Mouse (Mus musculus) left cerebral cortex, postnatal 10 days (tissue): ENCODE measurements around the gene Gm21985. TPM values are rescaled to one million over a fixed set of nuclear protein-coding genes. Genes with fewer than 3 reads are reported as not detected.
A peak's percentile ranks its signal among the peaks of the same experiment; 100 is the strongest.
"Not testable (repeated sequence)": the region's sequence is repeated elsewhere in the genome, so short reads cannot be mapped to it uniquely, and the experiment has no call there.

Source experiments
- DNase-seq, 2 experiments: peaks; one replicate each; pipeline ENCODE4 v3.0.0; 2021 to 2022; ENCODE audit warnings: low spot score in 2 of 2, mixed read lengths in 1 of 2; ENCODE audit errors: extremely low spot score in 1 of 2
- intact Hi-C: fragments of 180-260 bp; cut with DNase I; formaldehyde crosslinking; loops from one replicate; pipeline ENCODE4 v1.15.1; 2025
- total RNA-seq, 2 experiments: library from RNA; stranded (reverse); gene quantifications; 2 replicates each; pipeline ENCODE4 v1.2.3; 2021

Gene Gm21985
- total RNA-seq, 2 experiments from 2014 or later, result 1.2 to 3.6 TPM

DNA sequence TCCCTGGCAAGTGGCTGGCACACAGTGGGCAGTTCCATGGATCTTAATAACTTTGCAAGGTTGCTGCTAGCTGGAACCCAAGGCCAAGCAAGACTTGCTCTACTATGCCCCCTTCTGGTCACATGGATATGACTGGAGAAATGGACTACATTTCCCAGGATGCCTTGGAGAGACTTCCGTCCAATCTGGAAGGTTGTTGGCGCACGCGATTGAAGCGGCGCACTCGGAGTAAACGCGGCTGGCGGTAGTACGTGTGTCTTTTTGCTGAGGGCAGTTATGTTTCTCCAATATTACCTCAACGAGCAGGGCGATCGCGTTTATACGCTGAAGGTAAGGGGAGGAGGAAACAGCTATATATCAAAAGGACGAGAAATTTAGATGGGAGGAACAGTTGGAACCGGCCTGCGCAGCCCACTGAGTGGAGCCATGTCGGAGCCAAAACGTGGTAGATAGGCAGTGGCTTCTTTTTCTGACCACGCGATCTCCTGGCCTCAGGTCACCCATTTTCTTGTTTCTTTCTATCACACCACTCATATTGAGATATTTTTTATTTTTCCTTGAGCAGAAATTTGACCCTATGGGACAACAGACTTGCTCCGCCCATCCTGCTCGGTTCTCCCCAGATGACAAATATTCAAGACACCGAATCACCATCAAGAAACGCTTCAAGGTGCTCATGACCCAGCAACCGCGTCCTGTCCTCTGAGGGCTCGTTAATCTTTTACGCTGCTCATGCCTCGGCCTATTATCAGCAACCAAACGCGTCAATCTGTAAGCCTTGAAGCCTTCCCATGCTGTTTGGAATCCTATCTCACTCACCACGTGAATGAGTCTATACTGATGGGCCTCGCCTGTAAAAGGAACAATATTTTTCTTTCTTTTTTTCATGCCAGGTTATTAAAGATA lies 4.1 kb upstream of the Gm21985 start, which contains the start of gene Nop10:
Nop10 (plus strand) TSS at position 179 of the 906 bp plus-strand sequence.
- DNase-seq, result peak; percentile 86 to 88
- intact Hi-C loops, result loop anchor here (2.0 to 10.0 kb wide), 2 partner anchors 77 to 223 kb away; partner anchors contain the start of gene Chrm5

DNA sequence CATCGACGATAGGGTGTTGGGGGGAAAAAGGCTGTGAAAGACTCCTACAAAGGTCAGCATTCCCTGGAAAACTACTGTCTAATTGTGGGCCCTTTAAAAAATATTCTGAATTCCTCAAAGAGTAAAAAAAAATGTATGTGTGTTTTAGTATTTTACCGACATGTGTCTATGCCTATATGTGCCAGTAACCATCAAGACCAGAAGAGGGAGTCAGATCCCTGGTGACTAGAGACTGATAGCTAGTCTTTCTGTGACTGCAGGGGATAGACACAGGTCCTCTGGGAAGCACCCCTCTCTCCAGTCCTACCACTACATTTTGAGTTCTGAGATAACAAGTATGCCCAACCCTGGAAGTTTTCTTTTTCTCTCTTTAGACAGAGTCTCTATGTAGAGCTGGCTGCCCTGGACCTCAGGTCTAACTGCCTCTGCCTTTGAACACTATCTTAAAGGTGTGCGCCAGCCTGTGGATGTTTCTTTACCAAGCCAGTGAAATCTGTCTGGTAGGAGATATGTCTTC lies 3.3 kb upstream of the Gm21985 start:
- intact Hi-C loops, result loop anchor here (2.0 to 10.0 kb wide), 2 partner anchors 76 to 222 kb away; partner anchors contain the start of gene Chrm5
- no peak for DNase-seq

DNA sequence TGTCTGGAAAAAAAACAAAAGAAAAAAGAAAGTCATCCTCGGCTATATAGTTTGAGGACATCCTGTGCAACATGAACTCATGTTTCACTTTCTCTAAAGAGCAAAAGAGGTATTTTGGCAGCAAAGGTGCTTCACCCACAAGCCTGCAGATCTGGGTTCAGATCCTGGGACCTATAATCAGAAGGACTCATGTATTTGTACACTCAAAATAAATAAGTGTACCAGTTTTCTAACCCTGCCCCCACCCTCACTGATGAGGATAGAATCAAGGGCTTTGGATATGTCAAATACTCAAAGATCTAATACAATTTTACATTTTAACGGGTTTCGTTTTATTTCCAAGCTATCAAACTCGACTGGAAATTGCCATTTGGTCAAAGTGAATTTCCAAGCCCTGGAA lies 1.8 kb upstream of the Gm21985 start:
- intact Hi-C loops, result loop anchor here (10.0 kb wide), 1 partner anchor 220 kb away; the partner anchor contains the start of gene Chrm5
- no peak for DNase-seq

DNA sequence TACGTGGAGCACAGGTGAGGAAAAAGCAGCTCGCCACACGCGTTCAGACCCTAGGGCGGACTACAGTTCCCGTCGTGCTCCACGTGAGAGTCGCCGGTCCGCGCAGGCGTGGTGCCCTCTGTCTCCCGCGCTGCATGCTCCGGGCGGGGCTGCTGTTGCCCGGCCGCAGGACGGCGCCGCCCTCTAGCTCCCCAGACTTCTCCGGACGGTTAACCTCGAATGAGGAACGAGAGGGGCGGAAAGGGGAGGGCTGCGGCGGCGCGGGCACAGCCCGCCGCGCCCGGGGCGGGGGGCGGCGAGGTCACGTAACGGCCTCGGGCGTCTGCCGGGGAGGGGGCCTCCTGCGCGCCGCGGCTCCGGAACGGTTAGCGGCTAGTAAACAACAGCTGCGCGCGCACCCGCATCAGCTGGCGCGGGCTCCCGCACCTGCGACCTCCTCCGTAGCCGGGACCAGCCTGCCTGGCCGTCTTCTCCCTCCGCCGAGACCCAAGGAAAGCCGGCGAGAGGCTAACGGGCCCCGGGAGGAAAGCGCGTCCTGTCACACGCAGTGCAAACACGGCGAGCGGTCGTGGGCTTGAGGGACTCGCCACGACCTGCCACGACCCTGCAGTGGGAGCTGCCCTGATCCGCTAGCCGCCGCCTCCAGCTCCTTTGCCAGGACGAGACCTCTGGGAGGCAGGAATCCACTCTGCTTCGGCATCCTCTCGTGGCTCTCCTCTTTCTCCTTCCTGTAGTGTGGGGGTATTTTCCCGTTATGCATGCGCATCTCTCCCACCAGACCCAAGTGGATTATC lies 469 bp upstream of the Gm21985 start, which contains the start of gene Slc12a6:
Slc12a6 (plus strand) TSS at position 378 of the 794 bp plus-strand sequence.
- peak; percentile 87 to 96 for DNase-seq
- intact Hi-C loops, result loop anchor here (5.0 to 10.0 kb wide), 2 partner anchors 102 to 219 kb away; partner anchors contain the start of genes Chrm5 and Emc4

DNA sequence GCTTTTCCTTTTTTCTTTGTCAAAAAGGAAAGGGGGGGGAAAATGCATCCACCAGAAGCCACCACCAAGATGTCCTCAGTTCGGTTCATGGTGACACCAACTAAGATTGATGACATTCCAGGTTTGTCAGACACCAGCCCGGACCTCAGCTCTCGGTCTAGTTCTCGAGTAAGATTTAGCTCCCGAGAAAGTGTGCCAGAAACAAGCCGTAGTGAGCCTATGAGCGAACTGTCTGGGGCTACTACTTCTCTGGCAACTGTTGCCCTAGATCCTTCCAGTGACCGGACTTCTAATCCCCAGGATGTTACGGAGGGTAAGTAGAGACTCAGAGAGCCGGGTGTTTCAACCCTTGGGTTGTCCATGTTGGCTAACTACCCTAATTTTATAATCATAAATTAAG lies 666 bp downstream of the Gm21985 start:
- DNase-seq, result no peak
- intact Hi-C loops, result loop anchor here (5.0 to 10.0 kb wide), 2 partner anchors 101 to 218 kb away; partner anchors contain the start of genes Chrm5 and Emc4

DNA sequence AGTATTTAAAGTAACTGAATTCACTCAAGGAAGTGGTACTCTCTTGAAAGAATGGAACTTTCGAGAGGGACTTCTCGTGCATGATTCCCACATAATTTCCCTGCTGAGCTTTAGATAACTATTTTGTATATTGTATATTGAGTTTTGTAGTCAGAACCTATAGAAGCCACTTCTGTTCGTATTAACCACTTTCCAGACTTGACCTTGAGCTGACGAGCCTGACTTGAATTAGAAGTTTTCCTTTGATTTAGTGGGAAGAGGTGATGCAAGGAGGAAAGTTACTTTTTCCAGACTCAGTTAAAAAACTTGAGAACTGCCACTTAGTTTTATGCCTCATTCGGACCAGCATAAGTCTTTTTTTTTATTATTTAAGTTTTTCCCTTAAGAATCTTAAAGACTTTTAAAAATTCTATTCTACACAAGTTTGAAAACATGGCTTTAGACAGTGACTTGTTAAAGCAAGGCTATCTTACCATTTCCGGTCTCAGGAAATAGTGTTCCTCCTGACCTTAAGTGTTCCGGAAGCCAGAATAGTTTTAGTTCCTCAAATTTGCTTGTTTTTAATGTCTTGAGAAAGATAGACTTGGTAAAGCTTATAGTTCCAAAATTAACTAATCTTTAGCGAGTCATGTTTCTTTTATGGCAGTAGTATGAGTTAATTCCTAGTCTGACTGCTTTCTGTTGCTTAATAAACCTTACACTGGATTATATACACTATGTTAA lies 1.6 kb downstream of the Gm21985 start:
- no peak for DNase-seq
- intact Hi-C loops, result loop anchor here (5.0 to 10.0 kb wide), 2 partner anchors 100 to 217 kb away; partner anchors contain the start of genes Chrm5 and Emc4

DNA sequence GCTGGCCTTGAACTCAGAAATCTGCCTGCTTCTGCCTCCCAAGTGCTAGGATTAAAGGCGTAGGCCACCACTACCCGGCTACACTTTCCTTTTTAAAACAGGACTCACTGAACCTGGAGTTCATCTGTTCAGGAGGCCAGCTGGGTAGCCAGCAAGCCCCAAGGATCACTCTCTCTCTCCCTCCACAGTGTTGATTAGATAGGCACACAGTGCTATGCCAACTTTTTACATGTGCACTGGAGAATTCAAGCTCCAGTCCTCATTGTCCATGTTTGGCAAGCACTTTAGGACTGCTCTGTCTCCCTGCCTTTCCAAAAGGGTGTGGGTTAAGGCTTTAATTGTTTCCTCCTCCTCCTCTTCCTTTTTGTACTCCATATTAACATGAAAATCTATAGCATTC lies 3.9 kb downstream of the Gm21985 start:
- DNase-seq, result no peak
- intact Hi-C loops, result no loop called here

DNA sequence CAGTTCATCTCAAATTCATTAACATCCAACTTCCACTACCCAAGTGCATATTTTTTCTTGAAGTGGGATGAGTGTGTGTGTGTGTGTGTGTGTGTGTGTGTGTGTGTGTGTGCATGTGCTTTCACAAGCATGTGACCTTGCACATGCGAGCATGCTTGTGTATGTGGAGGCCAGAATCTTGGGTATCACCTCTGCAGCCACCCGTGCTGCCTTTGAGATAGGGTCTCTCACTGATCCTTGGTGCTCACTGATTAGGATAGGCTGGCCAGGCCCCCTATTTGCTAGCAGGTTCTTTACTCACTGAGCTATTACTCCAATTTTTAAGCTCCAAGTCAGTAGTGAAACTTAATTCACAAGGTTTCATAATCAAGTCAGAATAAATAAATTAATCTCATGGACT lies 6.8 kb downstream of the Gm21985 start:
- intact Hi-C loops, result no loop called here
- DNase-seq, result no peak

DNA sequence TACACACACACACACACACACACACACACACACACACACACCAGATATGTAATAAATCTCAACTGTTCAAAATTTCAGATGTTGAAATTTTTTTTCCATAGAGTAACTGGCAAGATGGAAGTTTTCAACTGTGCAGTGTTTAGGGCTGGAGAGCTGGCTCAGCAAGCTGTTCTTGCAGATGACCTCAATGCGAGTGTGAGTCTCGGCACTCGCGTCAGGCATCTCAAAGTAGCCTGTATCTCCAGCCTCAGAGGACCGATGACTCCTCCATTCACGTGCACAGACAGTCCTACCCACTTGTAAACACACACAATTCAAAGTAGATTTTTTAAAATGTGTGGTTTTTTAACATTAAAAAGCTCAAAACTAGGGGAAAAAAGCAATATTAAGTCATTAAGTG lies 7.4 kb downstream of the Gm21985 start:
- intact Hi-C loops, result no loop called here
- no peak for DNase-seq

DNA sequence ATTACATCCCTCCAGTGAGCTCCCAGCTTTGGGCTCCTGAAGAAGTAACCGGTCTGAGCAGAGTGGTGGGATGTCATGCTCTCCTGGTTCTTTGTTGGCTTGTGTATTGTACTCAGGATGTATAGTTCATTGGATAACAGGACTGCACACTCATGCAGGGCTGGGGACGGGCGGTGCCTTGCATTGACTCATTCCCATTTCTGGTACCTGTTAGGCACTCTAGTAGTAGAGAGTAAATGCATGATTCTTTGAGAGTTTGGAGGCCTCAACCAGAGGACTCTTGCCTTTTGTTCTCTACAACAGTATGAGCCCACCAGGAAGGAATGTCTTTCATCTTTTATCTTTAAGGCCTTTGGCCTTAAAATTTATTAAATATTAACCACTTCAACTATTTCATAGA lies 10.8 kb downstream of the Gm21985 start:
- intact Hi-C loops, result no loop called here
- DNase-seq, result no peak

DNA sequence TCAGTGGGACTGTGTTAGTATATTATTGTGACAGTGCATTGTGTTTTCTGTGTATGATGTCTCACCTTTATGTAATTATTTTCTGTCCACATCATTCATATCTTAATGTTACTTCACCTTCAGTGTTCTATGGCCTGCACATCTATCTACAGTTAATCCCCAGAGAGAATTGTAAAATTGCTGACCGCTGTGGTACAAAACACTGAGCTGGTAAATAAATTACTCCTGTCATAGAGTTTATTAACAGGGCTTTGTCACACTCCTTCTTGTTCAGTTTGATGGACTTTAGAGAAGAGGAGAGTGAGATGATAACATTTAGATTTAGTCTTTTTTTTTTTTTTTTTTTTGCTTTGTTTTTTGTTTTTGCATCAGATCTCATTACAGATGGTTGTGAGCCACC lies 16.7 kb downstream of the Gm21985 start:
- no peak for DNase-seq
- intact Hi-C loops, result no loop called here

DNA sequence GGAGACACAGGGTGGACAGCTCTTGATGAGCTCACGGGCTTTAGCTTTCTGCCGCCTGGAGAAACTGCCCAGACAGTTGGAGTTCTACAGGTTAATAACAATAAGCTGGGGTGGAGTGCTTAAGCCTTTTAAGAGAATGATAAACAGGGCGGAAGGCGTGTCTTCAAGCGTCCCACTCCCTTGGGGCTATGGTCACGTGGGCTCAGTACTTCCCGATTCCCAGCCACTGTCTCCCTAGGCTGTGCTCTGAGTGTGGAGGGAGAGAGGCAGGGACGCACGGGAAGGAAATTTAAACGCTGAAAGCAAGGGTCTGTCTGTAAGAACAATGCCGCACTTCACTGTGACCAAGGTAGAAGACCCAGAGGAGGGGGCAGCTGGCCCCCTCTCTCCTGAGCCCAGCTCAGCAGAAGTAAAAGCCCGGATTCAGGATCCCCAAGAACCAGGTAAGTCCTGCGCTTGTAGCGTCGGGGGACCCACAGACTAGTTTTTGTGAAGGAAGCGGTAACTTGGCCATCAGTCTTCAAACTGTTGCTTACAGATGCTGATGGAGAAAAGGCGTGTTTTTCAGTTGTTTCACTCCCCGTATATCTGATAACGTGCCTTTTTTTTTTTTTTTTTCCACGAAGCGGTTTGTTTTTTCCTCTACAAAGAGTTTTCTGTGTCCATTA lies 18.4 kb downstream of the Gm21985 start:
- DNase-seq, result peak in 1 of 2 experiments; percentile 64
- intact Hi-C loops, result no loop called here

DNA sequence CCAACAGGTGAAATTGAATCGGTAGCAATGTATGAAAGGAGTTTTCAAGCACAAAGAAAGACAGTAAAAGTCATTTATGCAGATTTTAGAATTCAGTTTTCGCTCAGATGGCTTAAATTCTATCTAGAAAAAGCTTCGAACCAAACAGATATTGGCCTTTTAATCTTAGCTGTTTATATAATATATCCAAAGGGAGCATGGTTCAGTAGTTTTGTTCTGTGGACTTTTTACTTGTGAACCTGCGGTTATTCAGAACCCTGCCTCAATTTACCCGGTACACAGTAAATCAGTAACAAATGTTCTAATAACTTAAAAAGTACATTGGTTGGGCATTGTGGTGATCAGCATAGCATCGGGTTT lies 18.9 kb downstream of the Gm21985 start:
- intact Hi-C loops, result no loop called here
- no peak for DNase-seq

DNA sequence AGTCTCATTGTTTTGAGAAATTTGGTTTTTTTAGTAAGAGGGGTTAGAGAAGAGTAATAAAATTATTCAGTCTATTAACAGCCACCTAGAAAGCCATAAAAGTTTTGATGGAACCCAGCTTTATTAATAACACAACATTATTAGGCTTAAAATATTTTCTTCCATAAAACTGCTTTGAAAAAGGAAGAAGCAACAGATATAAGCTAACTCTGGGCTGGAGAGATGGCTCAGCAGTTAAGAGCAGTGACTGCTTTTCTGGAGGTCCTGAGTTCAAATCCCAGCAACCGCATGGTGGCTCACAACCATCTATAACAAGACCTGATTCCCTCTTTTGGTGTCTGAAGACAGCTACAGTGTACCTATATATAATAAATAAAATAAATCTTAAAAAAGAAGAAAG lies 19.9 kb downstream of the Gm21985 start:
- intact Hi-C loops, DNase-seq: not testable (repeated sequence)

DNA sequence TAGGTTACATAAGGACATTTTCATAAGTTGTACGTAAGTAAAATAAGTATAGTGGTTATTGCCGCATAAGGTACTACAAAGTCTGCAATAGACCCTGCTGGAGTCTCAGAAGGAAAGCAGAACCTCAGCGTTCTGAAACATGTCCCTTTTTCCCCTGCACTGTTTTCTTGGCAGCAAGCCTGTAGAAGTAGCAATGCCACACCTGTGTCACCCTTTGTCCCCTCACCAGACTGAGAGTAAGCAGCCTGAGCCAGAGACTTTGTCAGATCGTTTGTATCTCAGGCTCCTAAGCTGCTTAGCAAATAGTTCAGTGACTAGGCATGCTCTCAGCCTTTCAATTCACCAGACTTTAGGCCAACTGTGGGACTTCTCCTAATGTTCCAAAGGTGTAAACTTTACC lies 20.9 kb downstream of the Gm21985 start:
- DNase-seq, result no peak
- intact Hi-C loops, result no loop called here

DNA sequence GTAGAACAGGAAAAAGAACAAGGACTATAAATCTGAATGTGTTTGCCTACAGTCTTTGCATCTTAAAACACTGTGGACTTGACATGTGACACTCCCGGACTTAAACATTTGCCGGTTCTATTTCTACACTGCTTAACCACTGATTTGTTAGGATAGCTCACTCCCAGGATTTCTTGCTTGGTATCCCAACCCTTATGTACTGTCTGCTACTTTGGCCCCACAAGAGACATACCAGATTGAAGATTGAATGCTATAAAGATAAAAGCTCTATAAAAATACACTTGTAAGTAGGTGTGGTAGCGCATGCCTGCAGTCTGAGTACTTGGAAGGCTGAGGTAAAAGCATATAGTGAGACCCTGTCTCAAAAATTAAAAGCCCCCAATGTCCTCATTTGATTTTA lies 23.4 kb downstream of the Gm21985 start:
- intact Hi-C loops, result no loop called here
- DNase-seq, result no peak

DNA sequence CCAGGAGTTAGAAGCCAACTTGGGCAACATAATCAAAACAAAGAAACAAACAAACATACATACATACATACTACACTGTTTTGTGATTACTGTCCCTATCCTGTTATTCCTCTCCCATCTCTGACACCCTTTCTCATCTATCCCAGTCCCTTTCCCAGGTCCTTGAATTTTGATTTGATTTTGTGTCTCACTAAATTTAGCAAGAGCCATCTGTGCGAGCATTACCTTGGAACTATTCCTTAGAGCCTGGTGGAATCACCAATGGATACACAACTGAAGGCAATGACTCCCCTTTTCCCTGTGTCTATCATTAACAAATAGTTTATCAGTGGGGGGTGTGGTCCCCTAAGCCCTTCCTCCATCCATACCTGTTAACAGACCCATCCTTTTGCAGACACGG lies 26.7 kb downstream of the Gm21985 start:
- intact Hi-C loops, result no loop called here
- no peak for DNase-seq

DNA sequence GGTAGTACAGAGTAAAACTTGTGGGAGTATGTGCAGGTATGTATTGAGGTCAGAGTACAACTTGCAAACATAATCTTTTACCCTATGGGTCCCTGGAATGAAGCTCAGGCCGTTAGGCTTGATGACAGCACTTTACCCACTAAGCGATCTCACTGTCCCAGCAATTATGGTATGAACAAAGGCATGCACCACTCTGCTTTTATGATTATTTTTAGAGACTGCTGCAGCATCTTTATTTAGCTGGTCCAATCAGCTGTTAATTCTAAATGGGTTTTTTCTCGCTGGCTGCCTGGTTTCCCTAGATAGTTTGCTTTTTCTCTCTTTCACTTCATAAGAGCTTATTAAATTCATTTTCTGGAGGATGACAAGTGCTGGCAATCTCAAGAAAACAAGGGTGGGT lies 30.1 kb downstream of the Gm21985 start:
- no peak for DNase-seq
- intact Hi-C loops, result no loop called here
